Mouse (Mus musculus) intestine, embryonic 16.5 days (tissue): ENCODE data around the gene Fgf12. TPM values are rescaled to one million over a fixed set of nuclear protein-coding genes. Genes with fewer than 3 reads are reported as not detected.

Experiments used
- ATAC-seq: fragments of 200-750 bp; cut with Nextera tagmentation; 2 replicates; pipeline ENCODE4 v1.8.0; 2017; ENCODE audit warnings: moderate TSS enrichment, moderate library complexity
- H3K27ac ChIP-seq: fragments of 300-500 bp; sonication (generic); 2 replicates; pipeline ENCODE4 v1.5.1; 2014; ENCODE audit warnings: mild to moderate bottlenecking, low read length
- H3K27me3 ChIP-seq: fragments of 300-500 bp; sonication (generic); replicated peaks from 2 replicates; pipeline ENCODE4 v1.6.1; 2014; ENCODE audit warnings: low read length, control low read depth, mixed read lengths; ENCODE audit not compliant: control insufficient read depth, insufficient read depth
- H3K36me3 ChIP-seq: fragments of 300-500 bp; sonication (generic); 2 replicates; pipeline ENCODE4 v1.6.1; 2014; ENCODE audit warnings: low read length, control low read depth; ENCODE audit not compliant: control insufficient read depth, insufficient read depth
- H3K4me1 ChIP-seq: fragments of 300-500 bp; sonication (generic); 2 replicates; pipeline ENCODE4 v1.6.1; 2014; ENCODE audit warnings: low read length, control low read depth, mixed read lengths; ENCODE audit not compliant: control insufficient read depth, insufficient read depth
- H3K4me2 ChIP-seq: fragments of 300-500 bp; sonication (generic); 2 replicates; pipeline ENCODE4 v1.6.1; 2014; ENCODE audit warnings: low read depth, low read length, control low read depth
- H3K4me3 ChIP-seq: fragments of 300-500 bp; sonication (generic); 2 replicates; pipeline ENCODE4 v1.5.1; 2014; ENCODE audit warnings: mild to moderate bottlenecking, low read length
- H3K9ac ChIP-seq: fragments of 300-500 bp; sonication (generic); 2 replicates; pipeline ENCODE4 v1.6.1; 2014; ENCODE audit warnings: low read depth, low read length
- H3K9me3 ChIP-seq: fragments of 300-500 bp; sonication (generic); 2 replicates; pipeline ENCODE4 v1.6.1; 2016; ENCODE audit warnings: low read length, control low read depth; ENCODE audit not compliant: control insufficient read depth
- WGBS: fragments of 180-500 bp; shearing (Covaris S2); extraction: QIAGEN DNeasy Blood & Tissue Kit; methylation state at CpG from one replicate; pipeline ENCODE4 v1.1.7; 2014; 5-methylcytosine and 5-hydroxymethylcytosine counted together
- polyA plus RNA-seq: library from polyadenylated mRNA; unstranded; fragments of >200 nt; fragmentation: Nextera tagmentation; extraction: Ambion mirVana; gene quantifications from 2 replicates; pipeline ENCODE4 v1.2.1, GENCODE M21; 2015

The Fgf12 gene
- polyA plus RNA-seq, 1 experiment from 2014 or later, result 1.1 TPM

DNA sequence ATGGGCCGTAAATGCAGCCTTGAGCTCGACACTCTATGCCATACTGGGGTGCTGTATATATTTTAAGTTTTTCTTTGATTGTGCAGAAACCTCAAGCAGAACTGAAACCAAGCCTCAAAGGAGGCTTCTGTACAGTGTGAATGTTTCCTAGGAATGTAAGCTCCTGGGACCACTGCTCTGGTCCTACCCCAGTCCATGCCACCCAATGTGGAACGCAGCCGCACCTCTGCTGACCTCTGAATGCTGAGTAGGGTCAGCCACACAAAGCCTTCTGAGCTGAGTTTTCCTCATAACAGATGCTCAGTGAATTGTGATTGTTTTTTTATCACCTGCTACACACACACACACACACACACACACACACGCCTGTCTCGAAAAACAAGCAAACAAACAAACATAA is 160.4 kb downstream of the Fgf12 start:
- ATAC-seq, result no peak
- Histone ChIP-seq H3K27me3 (no peaks in the 10 kb centered on the region; the same call in 1 of the 2 replicates), H3K27ac (no peak overlapping the region), H3K36me3 (no peaks in the 10 kb centered on the region), H3K9me3 (no peaks in the 10 kb centered on the region), H3K9ac (no peak overlapping the region), H3K4me2 (no peak overlapping the region), H3K4me3 (no peak overlapping the region), H3K4me1 (no peaks in the 10 kb centered on the region)
- 85% methylated on average over 6 of the region's 6 CpGs for WGBS

DNA sequence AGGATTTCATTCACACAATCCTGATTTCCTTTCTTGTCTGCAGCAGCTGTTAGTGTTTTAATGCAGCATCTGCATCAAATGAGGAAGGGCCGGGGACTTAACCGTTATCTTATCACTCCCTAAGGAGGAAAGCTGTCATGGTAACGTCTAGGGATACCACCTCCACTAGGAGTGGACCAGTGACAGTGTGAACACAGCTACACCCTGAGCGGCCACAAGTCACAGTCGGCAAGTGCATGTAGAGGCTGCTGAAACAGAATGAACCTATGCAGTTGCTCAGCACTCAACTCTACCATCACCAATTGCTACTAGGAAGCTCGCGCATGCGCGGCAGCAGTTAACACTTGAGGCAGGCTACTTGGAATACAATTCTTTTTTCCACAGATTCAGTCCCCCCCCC is 161.3 kb downstream of the Fgf12 start:
- ATAC-seq, result no peak
- H3K9ac ChIP-seq, result no peak overlapping the region
- H3K36me3 ChIP-seq, result no peaks in the 10 kb centered on the region
- no peaks in the 10 kb centered on the region for H3K4me1 ChIP-seq
- 65% methylated on average over 9 of the region's 9 CpGs for WGBS
- H3K4me2 ChIP-seq, result no peak overlapping the region
- H3K27me3 ChIP-seq, result no peaks in the 10 kb centered on the region; the same call in 1 of the 2 replicates
- no peak overlapping the region for H3K4me3 ChIP-seq
- H3K9me3 ChIP-seq, result no peaks in the 10 kb centered on the region
- H3K27ac ChIP-seq, result no peak overlapping the region

DNA sequence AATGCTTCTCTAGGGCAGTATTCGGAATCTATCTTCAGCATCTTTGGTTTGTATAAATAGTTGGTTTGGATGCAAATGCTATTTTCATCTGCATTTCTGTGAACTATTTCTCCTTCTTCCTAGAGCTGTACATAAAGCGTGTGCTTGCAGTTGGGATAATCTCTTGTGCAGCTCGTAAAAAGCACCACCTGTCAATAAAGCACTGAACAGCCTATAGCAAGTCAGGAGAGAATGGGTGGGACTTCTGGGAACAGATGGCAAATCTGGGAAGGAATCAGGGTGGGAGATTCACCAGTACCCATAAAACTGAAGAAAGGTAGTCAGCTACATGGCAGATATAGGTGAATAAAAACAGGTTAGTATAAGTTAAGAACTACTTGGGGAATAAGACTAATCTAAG is 180.7 kb downstream of the Fgf12 start:
- Histone ChIP-seq H3K9ac (no peak overlapping the region), H3K4me1 (no peaks in the 10 kb centered on the region), H3K27me3 (no peaks in the 10 kb centered on the region), H3K4me2 (no peak overlapping the region), H3K9me3 (no peaks in the 10 kb centered on the region), H3K27ac (no peak overlapping the region), H3K4me3 (no peak overlapping the region), H3K36me3 (no peaks in the 10 kb centered on the region)
- 46% methylated on average over 3 of the region's 3 CpGs for whole genome bisulfite sequencing
- no peak for ATAC-seq

DNA sequence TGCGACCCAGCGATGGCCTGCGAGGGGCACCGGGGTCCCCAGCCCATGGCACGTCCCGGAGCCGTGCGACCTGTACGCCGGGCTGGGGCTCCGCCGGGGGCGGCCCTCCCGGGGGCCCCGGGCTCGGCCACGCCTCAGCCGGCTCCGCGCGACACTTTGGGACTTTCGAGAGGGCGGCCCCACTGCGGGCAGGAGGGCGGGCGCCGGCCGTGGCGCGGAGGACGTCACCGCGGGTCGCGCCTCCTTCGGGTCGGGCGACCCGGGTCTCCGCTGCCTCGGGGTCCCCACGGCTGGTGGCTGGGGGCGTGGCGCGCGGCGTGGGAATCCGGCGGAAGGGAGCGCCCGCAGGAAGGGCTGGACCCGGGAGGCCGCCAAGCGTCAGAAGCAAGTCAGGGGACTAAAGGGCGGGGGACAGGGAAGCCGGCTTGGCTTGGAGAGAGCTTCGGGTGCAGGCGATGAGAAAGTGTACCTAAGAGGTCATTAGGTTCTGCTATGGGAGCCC is 188.1 kb downstream of the Fgf12 start:
- under 1% methylated on average over 57 of the region's 58 CpGs for WGBS
- peak; percentile 13; the same call in 1 of the 2 replicates for ATAC-seq
- Histone ChIP-seq H3K27ac (no peak overlapping the region), H3K4me2 (peak overlapping the region; percentile 82), H3K36me3 (no peaks in the 10 kb centered on the region), H3K4me1 (peaks cover 6% of the 10 kb centered on the region), H3K4me3 (peak overlapping the region; percentile 52), H3K27me3 (peaks cover 19% of the 10 kb centered on the region), H3K9me3 (no peaks in the 10 kb centered on the region), H3K9ac (no peak overlapping the region)

DNA sequence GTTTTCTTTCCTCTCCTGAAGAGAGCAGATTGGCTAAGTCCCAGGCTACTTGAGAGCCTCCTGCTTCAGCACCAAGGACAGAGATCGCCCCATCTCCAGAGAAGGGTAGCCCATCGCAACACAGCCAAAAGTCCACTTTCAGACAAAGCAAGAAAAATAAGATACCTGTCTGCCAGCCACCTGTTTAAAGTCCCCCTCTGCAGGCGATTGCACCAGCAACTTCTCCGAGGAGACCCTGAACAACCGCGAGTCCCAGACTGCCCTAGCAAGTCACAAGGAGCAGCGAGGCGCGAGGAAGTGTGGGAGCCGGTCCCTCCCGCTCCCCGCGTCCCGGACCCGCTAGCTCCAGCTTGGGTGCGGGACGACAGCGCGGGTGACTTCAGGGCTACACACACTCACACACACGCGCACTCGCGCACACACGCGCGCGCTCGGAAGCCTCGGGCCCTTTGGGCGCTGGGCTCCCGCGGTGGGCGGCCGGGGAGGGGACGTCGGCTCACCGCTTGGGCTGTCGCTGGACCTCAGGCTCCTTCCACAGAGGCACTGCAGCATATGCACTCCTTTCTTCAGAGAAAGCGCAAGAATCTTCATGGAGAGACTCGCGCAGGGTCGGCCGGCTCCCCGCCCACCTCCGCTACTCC is 188.7 kb downstream of the Fgf12 start:
- under 1% methylated on average over 45 of the region's 45 CpGs for WGBS
- peak; percentile 58 for ATAC-seq
- H3K9me3 ChIP-seq, result no peaks in the 10 kb centered on the region

DNA sequence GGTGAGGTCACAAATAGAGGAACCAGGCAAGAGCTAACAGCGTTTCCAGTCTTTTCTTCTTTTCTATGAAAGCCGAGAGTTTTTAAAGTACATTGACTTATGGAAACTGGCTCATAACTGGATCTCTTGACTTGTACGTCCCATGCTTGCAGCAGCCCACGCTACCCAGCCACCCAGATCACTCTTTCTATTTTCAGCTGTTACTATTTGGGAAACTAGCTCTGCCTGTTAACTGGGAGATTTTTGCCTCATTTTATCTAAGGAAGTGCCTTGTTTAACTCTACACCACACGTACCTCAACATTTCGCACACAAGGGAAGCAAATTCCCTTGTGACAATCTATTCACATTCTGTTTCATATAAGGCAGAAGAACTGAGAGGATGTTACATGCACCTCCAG is 190.0 kb downstream of the Fgf12 start:
- no peak overlapping the region for H3K9ac ChIP-seq
- peaks cover 19% of the 10 kb centered on the region for H3K27me3 ChIP-seq
- H3K9me3 ChIP-seq, result no peaks in the 10 kb centered on the region
- no peak overlapping the region for H3K4me3 ChIP-seq
- no peak for ATAC-seq
- H3K4me2 ChIP-seq, result no peak overlapping the region
- H3K27ac ChIP-seq, result no peak overlapping the region
- peaks cover 6% of the 10 kb centered on the region for H3K4me1 ChIP-seq
- 79% methylated on average over 6 of the region's 6 CpGs for WGBS
- no peaks in the 10 kb centered on the region for H3K36me3 ChIP-seq

More for the DNA sequence above, 188.7 kb downstream of the Fgf12 start:
- peak overlapping the region; percentile 82 for H3K4me2 ChIP-seq
- H3K4me1 ChIP-seq, result peaks cover 6% of the 10 kb centered on the region
- no peak overlapping the region for H3K9ac ChIP-seq
- peak overlapping the region; percentile 52 for H3K4me3 ChIP-seq
- no peaks in the 10 kb centered on the region for H3K36me3 ChIP-seq
- H3K27me3 ChIP-seq, result peaks cover 19% of the 10 kb centered on the region
- no peak overlapping the region for H3K27ac ChIP-seq

DNA sequence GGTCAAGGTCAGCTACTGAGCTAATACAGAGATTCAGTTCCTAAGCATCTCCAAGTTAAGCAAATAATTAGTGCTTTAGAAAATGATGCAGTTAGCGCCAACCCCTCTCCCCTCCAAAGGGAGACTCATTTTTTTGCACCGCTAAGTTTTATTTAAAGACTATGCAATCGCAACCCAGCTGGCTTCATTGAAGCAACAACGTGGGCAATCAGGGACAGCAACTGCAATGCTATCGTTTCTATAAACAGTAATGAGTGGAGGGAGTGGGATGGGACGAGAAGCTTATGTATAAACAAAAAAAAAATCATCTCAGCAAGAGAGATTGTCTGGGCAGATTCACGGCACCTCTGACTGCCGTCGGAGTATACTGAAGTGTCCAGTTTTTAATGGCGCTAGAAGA is 197.6 kb downstream of the Fgf12 start:
- WGBS, result 74% methylated on average over 10 of the region's 10 CpGs
- H3K27me3 ChIP-seq, result no peaks in the 10 kb centered on the region
- no peak overlapping the region for H3K4me2 ChIP-seq
- no peak overlapping the region for H3K9ac ChIP-seq
- no peaks in the 10 kb centered on the region for H3K36me3 ChIP-seq
- no peak overlapping the region for H3K4me3 ChIP-seq
- no peaks in the 10 kb centered on the region for H3K9me3 ChIP-seq
- no peak for ATAC-seq
- H3K4me1 ChIP-seq, result no peaks in the 10 kb centered on the region
- no peak overlapping the region for H3K27ac ChIP-seq

DNA sequence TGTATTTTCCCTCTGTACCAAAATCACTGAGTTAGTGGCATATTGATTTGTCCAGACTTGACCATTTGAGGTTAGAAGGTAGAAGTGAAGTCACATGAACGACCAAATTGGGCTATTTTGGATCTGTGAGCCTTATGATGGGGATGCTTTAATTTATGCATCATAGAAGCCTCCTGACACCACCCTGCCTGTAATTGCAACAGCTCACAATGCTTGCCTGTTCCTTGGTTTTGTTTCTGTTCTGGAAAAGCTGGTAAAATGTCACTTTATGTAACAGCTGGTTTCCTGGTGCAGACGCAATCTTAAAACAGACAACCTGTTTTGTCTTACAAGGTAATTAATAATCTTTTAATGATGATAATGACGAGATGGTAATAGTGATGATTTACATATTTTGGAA is 213.4 kb downstream of the Fgf12 start:
- no peak overlapping the region for H3K27ac ChIP-seq
- H3K4me1 ChIP-seq, result no peaks in the 10 kb centered on the region
- 69% methylated on average over 3 of the region's 3 CpGs for WGBS
- no peak for ATAC-seq
- H3K4me3 ChIP-seq, result no peak overlapping the region
- no peaks in the 10 kb centered on the region for H3K9me3 ChIP-seq
- no peaks in the 10 kb centered on the region for H3K27me3 ChIP-seq
- no peaks in the 10 kb centered on the region for H3K36me3 ChIP-seq
- no peak overlapping the region for H3K9ac ChIP-seq
- H3K4me2 ChIP-seq, result no peak overlapping the region

DNA sequence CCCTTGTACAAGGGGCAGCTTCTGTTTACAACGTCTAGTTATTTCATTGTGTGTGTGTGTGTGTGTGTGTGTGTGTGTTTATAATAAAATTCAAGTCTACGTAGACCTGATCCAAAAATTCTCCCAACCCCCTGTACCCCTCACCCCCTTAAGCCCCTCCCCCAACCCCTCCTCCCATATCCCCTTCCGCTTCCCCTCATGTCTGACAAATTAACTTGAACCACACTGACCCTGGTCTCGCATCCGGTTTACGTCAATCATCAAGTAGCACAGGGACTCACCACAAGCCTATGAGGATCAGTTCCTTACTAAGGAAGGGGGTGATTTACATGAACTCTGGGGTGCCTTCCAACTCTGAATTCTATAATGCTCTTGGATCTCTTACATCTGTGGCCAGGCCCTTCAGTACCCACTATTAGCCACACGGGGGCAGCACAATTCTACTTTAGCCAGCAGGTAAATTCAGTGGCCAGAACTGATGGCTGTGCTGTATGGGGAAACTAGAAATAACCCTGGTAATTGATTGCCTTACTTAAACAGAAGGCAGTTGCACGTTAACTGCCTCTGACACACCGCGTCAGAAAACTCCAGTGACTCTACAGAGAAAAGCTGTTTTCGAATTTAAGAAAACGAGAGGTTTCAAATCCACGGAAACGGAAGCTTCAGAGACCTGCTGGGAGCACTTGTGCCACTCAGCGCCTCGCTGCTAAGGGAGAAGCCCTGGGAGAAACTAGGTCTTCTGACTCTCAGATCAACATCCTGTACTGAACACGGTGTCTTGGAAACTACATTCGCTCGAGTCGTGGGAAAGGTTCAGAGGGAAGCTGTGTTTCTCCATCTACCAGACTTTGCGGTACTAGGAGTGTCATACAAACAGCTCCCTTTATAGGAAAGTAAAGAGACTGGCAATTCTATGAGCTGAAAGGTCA is 235.0 kb downstream of the Fgf12 start:
- no peak overlapping the region for H3K27ac ChIP-seq
- H3K9me3 ChIP-seq, result no peaks in the 10 kb centered on the region
- no peaks in the 10 kb centered on the region for H3K4me1 ChIP-seq
- H3K4me3 ChIP-seq, result peak overlapping the region; percentile 24
- 28% methylated on average over 21 of the region's 21 CpGs for WGBS
- H3K36me3 ChIP-seq, result no peaks in the 10 kb centered on the region
- no peaks in the 10 kb centered on the region for H3K27me3 ChIP-seq
- H3K4me2 ChIP-seq, result peak overlapping the region; percentile 27
- ATAC-seq, result peak; percentile 67
- no peak overlapping the region for H3K9ac ChIP-seq
